Mouse (Mus musculus) large intestine, adult 2 months (tissue): ENCODE measurements at regions not wholly inside any gene's neighbourhood (a gene's known extent, or its start where the extent isn't known, plus 50 kb on each side); places are given as distances from the start of the nearest gene placed in this dataset.

Source experiments
- DNase-seq: peaks from one replicate; pipeline ENCODE4 v3.0.0-alpha.2; 2012; ENCODE audit warnings: low read depth, low spot score
- WGBS: fragments of 180-500 bp; shearing (Covaris S2); methylation state at CpG from one replicate; pipeline ENCODE4 v1.1.7; 2018; 5-methylcytosine and 5-hydroxymethylcytosine counted together

- 94% methylated on average over 11 of the region's 11 CpGs for WGBS
- DNase-seq, result no peak
Measured at GRCm38 (mm10) chr8:126671594-126671993, 77.8 kb upstream of the Irf2bp2 start.

DNA sequence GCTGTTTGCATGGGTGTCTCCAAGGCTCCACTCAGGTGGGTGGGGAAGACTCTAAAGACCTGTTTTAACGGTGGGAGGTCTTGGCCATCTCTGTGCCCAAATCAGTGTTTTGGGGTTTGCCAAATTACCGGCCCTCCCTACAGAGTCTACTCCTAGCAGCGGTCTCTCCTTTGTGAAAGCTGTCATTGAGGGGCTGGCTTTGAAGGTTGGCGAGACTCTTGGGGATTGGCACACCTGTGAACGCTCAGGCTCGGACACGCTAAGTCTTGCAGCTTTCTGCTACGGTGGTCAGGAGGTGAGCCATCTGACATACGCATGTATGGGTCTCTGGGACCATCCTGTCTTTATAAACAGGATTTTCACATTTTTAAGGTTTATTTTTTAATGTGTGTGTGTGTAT lies 76.1 kb upstream of the Irf2bp2 start:
- WGBS, result 97% methylated on average over 9 of the region's 9 CpGs
- DNase-seq, result no peak

DNA sequence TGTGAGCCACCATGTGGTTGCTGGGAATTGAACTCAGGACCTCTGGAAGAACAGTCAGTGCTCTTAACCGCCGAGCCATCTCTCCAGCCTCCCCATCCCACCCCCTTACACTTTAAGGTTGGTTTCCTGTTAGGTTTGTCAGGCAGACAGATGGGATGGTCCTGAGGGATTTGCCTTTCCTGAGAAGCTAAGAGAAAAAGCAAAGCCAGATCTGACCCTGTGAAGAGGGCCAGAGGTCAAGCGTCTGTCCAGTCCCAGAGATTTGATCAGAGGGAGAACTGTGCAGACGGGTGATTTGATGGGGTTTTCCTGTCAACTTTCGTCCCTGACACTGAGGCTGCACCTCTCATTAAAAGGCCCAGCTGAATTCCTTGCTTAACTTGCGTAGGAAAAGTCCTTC lies 75.4 kb upstream of the Irf2bp2 start:
- 87% methylated on average over 6 of the region's 6 CpGs for WGBS
- DNase-seq, result no peak

- WGBS, result 67% methylated on average over 5 of the region's 5 CpGs
- no peak for DNase-seq
Measured at GRCm38 (mm10) chr8:126668657-126669025, 74.9 kb upstream of the Irf2bp2 start.

GRCm38 (mm10) chr8:126667721-126668656 lies 74.2 kb upstream of the Irf2bp2 start:
- 45% methylated on average over 16 of the region's 16 CpGs for WGBS
- no peak for DNase-seq

DNA sequence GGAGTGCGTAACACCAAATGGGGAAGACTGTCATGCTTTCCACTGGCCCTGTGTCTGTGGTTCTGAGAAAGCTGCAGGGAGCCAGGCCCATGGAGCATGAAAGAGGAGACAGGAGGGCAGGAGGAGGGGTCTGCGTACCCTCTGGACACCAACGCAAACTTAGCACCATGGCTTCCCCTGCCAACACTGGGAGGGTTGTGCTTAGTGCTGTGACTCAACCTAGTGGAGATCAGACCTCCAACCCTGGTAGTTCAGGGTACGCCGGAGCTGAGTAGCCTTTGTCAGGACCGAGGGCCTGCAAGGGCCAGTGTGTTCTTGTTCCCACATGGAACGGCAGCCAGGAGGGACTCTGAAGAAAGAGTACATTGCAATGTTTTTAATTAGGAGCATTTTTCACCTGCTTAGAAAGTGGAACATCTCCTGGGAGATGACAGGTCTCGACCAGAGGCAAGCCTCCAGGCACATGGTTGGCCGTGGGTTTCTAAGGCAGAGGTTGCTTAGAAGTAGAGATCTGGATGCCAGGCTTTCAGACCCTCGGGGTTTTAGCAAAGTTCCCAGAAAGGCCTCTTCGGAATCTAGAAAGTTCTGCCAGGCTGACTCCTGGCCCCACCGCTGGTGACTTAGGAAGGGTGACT lies 73.4 kb upstream of the Irf2bp2 start:
- no peak for DNase-seq
- 32% methylated on average over 12 of the region's 12 CpGs for whole genome bisulfite sequencing

GRCm38 (mm10) chr8:126666327-126667085 lies 72.7 kb upstream of the Irf2bp2 start:
- DNase-seq, result peak; percentile 99
- WGBS, result under 1% methylated on average over 15 of the region's 15 CpGs

GRCm38 (mm10) chr8:126665581-126666241 lies 71.9 kb upstream of the Irf2bp2 start:
- DNase-seq, result no peak
- WGBS, result under 1% methylated on average over 18 of the region's 18 CpGs

DNA sequence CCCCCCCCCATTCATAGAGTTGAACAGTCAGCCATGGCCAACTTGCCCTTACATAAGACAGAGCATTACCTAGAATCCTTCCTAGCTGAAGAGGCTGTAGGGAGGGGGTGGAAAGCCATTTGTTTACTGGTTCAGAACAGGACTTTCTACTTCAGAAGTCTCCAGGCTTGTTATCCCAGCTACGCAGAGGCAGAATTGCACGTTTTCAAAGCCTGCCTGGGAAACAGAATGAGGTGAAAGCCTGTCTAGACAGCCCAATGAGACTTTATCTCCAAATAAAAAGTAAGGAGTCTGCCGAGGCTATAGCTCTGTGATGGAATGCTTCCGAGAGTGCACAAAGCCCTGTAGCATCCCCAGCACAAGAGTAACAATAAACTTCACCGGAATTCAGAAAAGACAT lies 71.1 kb upstream of the Irf2bp2 start:
- 34% methylated on average over 5 of the region's 5 CpGs for WGBS
- no peak for DNase-seq

DNA sequence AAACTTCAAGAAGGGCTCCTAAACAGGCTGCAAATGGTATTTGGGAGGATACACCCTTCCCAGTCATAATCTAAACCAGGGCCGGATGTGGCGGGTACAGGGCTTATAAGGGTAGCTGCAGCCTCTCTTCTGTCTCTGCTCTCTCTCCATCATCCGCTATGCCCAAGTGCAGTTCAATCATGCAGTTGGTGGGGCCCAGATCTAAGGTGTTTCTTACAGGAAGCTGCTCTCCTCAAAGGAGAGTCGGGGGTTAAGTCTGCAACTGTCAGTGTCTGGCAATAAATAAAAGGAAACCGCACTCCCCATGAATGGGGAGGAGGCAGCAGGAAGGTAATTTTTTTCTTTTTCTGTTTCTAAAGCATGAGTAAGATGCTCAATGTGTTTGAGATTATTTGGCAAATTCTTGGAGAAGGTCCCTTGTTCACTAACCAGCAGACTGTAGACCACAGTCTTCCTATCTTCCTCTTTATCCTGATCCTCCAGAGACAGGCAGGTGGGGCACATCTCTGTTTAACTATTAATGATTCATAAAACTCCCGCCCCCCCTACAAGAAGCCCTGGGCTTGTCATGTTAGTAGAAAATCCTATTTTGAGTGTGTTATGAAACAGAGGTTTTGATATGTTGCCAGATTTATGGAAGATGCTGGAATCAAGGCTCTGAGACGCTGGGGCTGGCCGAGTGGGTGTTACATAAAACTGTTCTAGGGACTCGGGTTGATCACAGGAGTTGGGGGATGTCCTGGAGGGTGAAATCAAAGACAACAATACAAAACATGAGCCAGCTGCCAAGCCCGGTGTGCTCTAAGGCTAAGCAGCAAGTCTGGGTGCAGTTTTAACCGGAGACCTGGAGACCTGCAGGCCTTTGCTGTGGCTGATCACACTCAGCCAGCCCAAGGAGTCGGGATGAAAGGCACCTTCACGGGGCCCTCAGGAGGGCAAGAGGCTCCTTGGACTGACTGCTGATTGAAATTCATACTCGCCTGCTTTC lies 69.3 kb upstream of the Irf2bp2 start:
- WGBS, result 20% methylated on average over 14 of the region's 14 CpGs
- no peak for DNase-seq

GRCm38 (mm10) chr8:126662151-126662550 lies 68.4 kb upstream of the Irf2bp2 start:
- 18% methylated on average over 5 of the region's 5 CpGs for WGBS
- no peak for DNase-seq

GRCm38 (mm10) chr8:126661511-126662142 lies 67.8 kb upstream of the Irf2bp2 start:
- WGBS, result 16% methylated on average over 14 of the region's 14 CpGs
- DNase-seq, result no peak

DNA sequence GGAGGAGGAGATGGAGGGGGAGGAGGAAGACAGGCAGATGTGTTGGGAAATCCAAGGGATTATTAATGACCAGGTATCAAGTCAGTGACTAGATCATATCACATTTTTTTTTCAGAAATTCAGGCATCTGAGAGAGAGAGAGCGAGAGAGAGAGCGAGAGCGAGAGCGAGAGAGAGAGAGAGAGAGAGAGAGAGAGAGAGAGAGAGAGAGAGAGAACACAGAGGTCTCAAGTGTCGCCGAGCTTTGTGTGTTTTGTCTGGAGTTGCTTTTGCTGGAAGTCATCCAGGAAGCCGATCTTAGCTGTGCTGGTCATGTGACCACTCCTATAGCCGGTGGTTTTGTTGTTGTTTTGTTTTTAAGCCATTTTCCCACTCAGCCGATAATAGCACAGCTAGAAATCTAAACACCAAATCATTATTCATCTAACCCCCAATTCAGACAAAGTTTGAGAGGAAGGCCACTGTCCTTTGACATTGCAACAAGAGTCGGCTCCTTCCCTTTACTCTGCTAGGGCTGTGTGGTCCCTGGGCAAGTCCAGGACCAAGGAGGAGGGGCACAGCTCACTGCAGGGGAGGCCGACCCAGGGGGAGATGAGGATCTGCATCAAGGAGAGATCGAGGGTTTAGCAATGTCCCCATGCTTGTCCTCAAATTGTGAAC lies 67.0 kb upstream of the Irf2bp2 start:
- WGBS, result 12% methylated on average over 11 of the region's 12 CpGs
- no peak for DNase-seq

GRCm38 (mm10) chr8:126659691-126660657 lies 66.2 kb upstream of the Irf2bp2 start:
- no peak for DNase-seq
- 17% methylated on average over 12 of the region's 12 CpGs for WGBS

DNA sequence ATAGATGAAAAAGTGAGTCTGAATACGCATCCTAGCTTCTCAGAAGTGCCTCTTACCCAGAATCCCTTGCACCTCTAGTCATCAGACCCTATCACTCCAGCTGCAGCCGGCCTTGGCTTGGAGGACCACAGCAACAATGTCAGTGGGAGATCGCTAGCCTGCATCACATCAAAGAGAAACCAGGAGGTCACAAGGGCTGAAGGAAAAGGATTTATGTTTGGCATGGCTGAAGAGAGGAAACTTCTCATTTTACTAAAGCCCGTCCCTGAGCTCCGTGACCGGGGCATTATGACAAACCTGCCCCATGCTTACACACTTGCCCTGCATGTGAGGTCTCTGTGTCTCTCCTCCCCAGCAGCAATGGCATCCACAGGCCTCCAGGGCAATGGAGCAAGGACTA lies 63.8 kb upstream of the Irf2bp2 start:
- 95% methylated on average over 6 of the region's 6 CpGs for WGBS

GRCm38 (mm10) chr8:126656554-126657260 lies 62.9 kb upstream of the Irf2bp2 start:
- DNase-seq, result no peak
- 74% methylated on average over 10 of the region's 10 CpGs for WGBS

More for the DNA sequence above, 63.8 kb upstream of the Irf2bp2 start:
- DNase-seq, result no peak
